Mouse (Mus musculus): Measurements from ENCODE around the gene Grb2. TPM values are rescaled to one million over a fixed set of nuclear protein-coding genes. Genes with fewer than 3 reads are reported as not detected.

The Grb2 gene
- polyA plus RNA-seq, 1 experiment from 2014 or later: 76.0 TPM

DNA sequence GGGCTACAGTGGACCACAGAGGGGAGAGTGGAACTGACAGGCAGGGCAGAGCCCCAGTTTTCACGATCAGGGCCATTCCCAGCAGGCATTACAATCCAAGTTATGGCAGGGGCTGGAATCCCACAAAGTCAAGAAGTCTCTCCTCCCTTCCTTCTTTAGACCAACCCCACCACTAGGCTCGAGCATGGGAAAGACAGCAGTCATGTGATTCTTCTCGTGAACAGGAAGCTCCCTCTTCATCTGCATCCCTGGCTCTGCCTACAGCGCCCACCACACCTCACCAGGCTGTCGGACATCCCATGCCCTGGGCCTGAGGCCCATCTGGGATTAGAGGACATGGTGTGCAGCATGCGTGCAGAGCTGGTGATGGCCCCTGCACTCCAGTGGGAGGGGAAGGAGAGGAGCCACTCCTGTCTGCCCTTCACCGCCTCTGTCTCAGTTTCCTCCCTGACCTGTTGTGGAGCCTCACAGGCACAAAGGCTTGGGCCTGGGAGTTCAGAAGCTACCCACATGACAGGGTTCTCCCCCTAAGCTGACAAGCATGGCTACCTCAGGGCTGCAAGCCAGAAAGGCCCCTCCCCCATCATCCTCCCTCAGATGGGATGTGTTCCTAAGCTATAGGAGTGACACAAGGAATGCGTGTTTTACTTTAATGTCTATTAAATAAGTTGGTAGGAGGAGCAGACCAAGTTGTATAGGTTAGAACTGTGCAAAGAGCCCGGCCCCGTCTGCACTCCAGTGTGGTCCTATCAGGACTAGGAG is 93.9 kb downstream of the Grb2 start:
- Histone ChIP-seq H3K27ac (replicated peaks) (no peak overlapping the region), H3K4me3 (no peak overlapping the region), H3K9me3 (no peaks in the 10 kb centered on the region), H3K36me3 (replicated peaks) (peaks cover 50% of the 10 kb centered on the region), H3K27me3 (replicated peaks; ENCODE audit: low read depth, poor library complexity, severe bottlenecking) (no peaks in the 10 kb centered on the region; the same call in 1 of the 2 replicates), H3K4me1 (peaks cover 25% of the 10 kb centered on the region)
- WGBS: 83% methylated on average over 10 of the region's 10 CpGs
- DNase-seq (ENCODE audit: low spot score): no peak

GRCm38 (mm10) chr11:115613138-115613945 is 95.1 kb downstream of the Grb2 start:
- H3K9me3 ChIP-seq: no peaks in the 10 kb centered on the region
- no peak for DNase-seq (ENCODE audit: low spot score)
- no peaks in the 10 kb centered on the region; the same call in 1 of the 2 replicates for H3K27me3 ChIP-seq (replicated peaks; ENCODE audit: low read depth, poor library complexity, severe bottlenecking)
- peak overlapping the region; percentile 86 for H3K27ac ChIP-seq (replicated peaks)
- peak overlapping the region; percentile 77 for H3K4me3 ChIP-seq
- under 1% methylated on average over 16 of the region's 16 CpGs for WGBS
- peaks cover 55% of the 10 kb centered on the region for H3K36me3 ChIP-seq (replicated peaks)
- peaks cover 25% of the 10 kb centered on the region for H3K4me1 ChIP-seq

DNA sequence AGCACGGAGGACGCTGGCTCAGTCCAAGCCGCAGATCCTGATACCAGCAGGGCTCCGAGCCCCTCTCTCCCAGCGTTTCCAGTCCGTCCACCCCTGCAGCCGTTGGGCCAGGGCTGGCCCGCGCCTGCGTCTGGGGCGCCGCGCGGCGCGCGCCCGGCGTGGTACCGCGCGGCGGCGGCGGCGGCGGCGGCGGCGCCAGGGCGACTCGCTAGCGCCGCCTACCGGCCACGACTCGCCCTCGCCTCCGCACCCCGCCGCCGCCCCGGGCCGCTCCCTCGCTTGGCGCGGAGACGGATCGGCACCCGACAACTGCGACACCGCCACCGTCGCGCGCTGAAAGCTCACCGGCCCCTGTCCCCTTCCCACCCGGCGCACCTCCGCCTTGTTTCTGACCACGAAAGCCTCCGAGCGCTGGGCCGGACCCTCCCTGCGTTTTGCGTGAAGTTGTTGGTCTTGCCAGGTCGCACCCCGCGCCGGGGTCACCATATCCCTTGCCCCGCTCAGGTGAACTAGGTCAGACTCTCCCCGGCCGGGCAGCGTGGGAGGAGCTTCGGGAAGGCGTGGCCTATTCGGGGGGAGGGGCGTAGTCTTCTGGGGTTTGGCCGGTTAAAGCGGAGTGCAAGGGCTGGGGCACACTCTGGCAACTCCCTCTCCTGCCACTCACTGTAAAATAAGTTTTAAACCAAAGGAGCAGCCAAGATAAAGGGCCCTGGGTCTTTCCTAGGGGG is 95.8 kb downstream of the Grb2 start, which contains the start of gene Mif4gd:
TSS of gene Mif4gd (minus strand) at position 560 of the 728 bp plus-strand sequence.
- Histone ChIP-seq H3K9me3 (no peaks in the 10 kb centered on the region), H3K36me3 (replicated peaks) (peaks cover 58% of the 10 kb centered on the region), H3K27ac (replicated peaks) (peak within 1 kb of the TSS; percentile 86), H3K4me3 (peak within 1 kb of the TSS; percentile 77), H3K4me1 (peaks cover 25% of the 10 kb centered on the region), H3K27me3 (replicated peaks; ENCODE audit: low read depth, poor library complexity, severe bottlenecking) (no peaks in the 10 kb centered on the region; the same call in 1 of the 2 replicates)
- under 1% methylated on average over 79 of the region's 80 CpGs for WGBS
- peak; percentile 92 for DNase-seq (ENCODE audit: low spot score)

DNA sequence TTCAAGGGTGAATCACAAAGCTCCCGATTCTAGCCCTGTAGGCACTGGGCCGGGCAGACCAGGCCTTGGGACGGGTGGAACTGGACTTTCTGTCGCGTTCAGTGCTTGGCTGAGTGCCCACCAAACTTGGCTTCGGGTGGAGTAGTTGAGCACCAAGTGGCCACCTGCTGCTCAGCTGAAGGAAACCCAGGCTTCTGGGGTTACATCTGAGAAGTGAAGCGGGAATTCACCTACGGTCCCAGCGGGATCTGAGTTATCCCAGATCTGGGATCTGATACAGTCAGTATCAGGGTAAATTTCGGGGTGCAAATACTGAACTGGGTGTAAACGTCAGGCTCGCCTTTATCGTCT is 96.4 kb downstream of the Grb2 start:
- Histone ChIP-seq H3K9me3 (no peaks in the 10 kb centered on the region), H3K4me3 (peak overlapping the region; percentile 77), H3K27ac (replicated peaks) (peak overlapping the region; percentile 86), H3K36me3 (replicated peaks) (peaks cover 58% of the 10 kb centered on the region), H3K4me1 (peaks cover 25% of the 10 kb centered on the region), H3K27me3 (replicated peaks; ENCODE audit: low read depth, poor library complexity, severe bottlenecking) (no peaks in the 10 kb centered on the region; the same call in 1 of the 2 replicates)
- 2% methylated on average over 13 of the region's 13 CpGs for WGBS
- DNase-seq (ENCODE audit: low spot score): no peak

DNA sequence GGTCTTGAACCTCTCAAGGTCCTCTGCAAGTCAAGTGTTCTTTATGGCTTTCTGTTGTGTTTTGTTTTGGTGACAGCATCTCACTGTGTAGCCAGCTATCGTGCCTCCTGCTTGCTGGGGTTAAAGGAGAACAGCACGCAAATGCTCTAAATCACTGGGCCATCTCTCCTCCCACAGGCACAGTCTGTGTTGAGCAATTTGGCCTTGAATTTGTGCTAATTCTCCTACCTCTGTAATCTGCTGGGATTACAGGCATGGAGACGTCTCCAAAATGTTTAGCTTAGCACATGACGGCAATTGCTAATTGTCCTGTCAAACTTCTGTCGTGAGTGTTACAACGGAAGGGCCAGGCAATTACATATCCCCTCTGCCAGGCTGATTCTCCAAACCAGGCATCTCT is 97.2 kb downstream of the Grb2 start:
- no peak for DNase-seq (ENCODE audit: low spot score)
- Histone ChIP-seq H3K27ac (replicated peaks) (no peak overlapping the region), H3K4me1 (peaks cover 25% of the 10 kb centered on the region), H3K9me3 (no peaks in the 10 kb centered on the region), H3K36me3 (replicated peaks) (peaks cover 61% of the 10 kb centered on the region), H3K27me3 (replicated peaks; ENCODE audit: low read depth, poor library complexity, severe bottlenecking) (no peaks in the 10 kb centered on the region; the same call in 1 of the 2 replicates), H3K4me3 (peak overlapping the region; percentile 77)
- 74% methylated on average over 6 of the region's 6 CpGs for WGBS

- 69% methylated on average over 3 of the region's 3 CpGs for WGBS
- no peak for DNase-seq (ENCODE audit: low spot score)
- Histone ChIP-seq H3K27me3 (replicated peaks; ENCODE audit: low read depth, poor library complexity, severe bottlenecking) (no peaks in the 10 kb centered on the region; the same call in 1 of the 2 replicates), H3K9me3 (no peaks in the 10 kb centered on the region), H3K4me3 (no peak overlapping the region), H3K27ac (replicated peaks) (no peak overlapping the region), H3K4me1 (peaks cover 33% of the 10 kb centered on the region), H3K36me3 (replicated peaks) (peaks cover 58% of the 10 kb centered on the region)
Observed at GRCm38 (mm10) chr11:115609576-115609975, 98.8 kb downstream of the Grb2 start.

DNA sequence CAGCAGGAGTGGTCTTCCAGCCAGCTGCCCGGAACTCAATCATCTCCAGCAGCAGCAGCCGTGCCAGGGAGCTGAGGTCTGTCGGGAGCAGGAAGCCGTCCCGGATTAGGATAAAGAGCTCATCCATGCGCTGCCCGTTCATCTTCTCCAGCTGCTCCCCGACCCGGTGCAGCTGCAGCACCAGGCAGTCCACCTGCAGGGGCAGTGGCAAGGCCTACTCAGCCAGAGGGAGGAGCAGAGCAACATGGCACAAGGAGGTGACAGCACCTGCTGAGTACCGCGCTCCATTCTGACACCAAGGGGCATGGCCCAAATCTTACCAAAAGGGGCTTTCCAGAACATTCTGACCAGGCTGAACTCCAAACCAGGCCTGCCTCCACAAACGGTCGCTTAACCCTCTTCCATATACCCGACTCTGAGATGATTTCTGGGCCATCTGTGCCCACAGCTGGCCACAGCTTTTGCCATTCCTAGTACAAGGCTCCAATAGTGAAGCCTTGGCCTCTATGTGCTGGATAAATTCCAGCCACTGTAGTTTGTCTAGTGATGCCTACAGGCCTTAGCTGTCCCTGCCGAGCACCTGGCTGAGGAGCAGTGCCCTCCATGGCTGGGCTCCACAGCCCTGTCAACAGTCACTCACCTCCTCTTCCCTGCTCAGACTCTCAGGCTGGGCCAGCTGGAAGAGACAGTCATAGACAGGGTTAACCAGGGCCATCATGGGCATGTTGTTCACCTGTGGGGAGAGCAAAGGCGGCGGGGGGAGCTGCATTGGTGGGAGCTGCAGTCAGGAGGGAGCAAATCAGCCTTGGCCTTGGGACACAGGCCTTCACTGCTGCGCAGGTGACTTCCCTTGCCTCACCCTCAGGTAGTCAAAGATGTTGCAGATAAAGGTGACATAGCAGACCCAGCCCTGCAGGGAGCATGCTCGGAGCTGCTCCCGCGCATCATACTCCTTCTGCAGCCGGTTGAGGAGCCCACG is 99.7 kb downstream of the Grb2 start:
- WGBS: 86% methylated on average over 23 of the region's 23 CpGs
- Histone ChIP-seq H3K4me1 (peaks cover 33% of the 10 kb centered on the region), H3K27me3 (replicated peaks; ENCODE audit: low read depth, poor library complexity, severe bottlenecking) (no peaks in the 10 kb centered on the region; the same call in 1 of the 2 replicates), H3K9me3 (no peaks in the 10 kb centered on the region), H3K27ac (replicated peaks) (no peak overlapping the region), H3K4me3 (no peak overlapping the region), H3K36me3 (replicated peaks) (peaks cover 52% of the 10 kb centered on the region)
- no peak for DNase-seq (ENCODE audit: low spot score)

DNA sequence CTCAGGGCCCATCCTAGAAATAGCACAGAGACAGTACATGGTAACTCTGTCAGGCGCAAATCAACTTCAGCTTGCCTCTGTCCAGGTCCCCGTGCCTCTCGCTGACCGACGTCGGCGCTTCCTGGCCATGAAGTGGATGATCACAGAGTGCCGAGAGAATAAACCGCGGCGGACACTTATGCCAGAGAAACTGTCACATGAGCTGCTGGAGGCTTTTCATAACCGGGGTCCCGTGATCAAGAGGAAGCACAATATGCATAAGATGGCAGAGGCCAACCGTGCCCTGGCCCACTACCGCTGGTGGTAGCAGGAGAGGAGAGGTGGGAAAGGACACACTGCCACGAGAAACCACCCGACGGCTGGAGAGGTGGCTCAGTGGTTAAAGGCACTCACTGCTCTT is 101.7 kb downstream of the Grb2 start:
- peak overlapping the region; percentile 9; the same call in 1 of the 2 replicates for H3K4me3 ChIP-seq
- peaks cover 30% of the 10 kb centered on the region for H3K4me1 ChIP-seq
- H3K36me3 ChIP-seq (replicated peaks): peaks cover 58% of the 10 kb centered on the region
- H3K27ac ChIP-seq (replicated peaks): no peak overlapping the region
- WGBS: 96% methylated on average over 18 of the region's 18 CpGs
- no peaks in the 10 kb centered on the region for H3K9me3 ChIP-seq
- H3K27me3 ChIP-seq (replicated peaks; ENCODE audit: low read depth, poor library complexity, severe bottlenecking): no peaks in the 10 kb centered on the region; the same call in 1 of the 2 replicates
- no peak for DNase-seq (ENCODE audit: low spot score)

GRCm38 (mm10) chr11:115604304-115604696 is 104.1 kb downstream of the Grb2 start:
- DNase-seq (ENCODE audit: low spot score): no peak
- Histone ChIP-seq H3K27ac (replicated peaks) (peak overlapping the region; percentile 98), H3K27me3 (replicated peaks; ENCODE audit: low read depth, poor library complexity, severe bottlenecking) (no peaks in the 10 kb centered on the region), H3K4me1 (peaks cover 25% of the 10 kb centered on the region), H3K36me3 (replicated peaks) (peaks cover 64% of the 10 kb centered on the region), H3K4me3 (peak overlapping the region; percentile 72), H3K9me3 (no peaks in the 10 kb centered on the region)
- under 1% methylated on average over 26 of the region's 26 CpGs for WGBS

DNA sequence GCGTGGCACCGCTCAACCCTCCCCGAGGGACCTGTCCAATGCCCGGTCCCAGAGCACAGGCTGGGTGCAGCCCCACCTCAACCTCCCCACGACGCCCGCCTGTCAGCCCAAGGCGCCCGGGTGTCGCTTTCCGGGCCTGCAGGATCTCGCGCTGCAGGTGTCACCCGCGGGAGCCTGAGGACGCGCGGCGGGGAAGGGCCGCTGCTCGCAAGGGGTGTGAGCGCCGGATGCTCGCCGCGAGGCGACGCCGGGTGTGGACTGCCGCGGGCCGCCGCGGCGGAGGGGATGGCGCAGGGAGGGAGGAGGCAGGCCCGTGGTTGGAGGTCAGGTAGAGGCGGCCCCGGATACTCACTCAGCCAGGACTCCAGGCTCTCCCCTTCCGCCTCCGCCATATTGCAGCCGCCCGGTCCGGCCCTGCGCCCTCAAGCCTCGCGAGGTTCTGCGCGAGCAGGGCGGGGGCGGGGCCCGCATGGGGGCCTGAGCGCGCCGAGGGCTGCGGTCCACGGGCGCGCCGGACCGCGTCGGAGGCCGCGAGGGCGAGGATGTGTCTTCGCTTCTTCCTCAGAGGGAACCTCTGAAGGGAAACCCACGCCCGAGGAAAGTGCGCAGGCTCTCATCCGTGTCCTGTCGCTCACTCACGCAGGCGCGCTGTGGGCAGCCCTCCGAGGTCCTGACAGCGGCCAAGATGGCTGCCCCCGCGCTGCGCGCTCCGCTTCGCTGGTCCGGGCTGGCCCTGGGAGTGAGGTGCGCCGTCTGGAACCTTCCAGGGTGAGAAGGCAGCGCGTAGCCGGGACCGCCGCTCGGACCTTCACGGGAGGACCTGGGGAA is 104.7 kb downstream of the Grb2 start, which contains the start of the genes Mrps7 and Gga3:
TSS of gene Mrps7 (plus strand) at position 450 of the 828 bp plus-strand sequence.
TSS of gene Gga3 (minus strand) at position 576 of the 828 bp plus-strand sequence.
- under 1% methylated on average over 93 of the region's 93 CpGs for WGBS
- peaks cover 60% of the 10 kb centered on the region for H3K36me3 ChIP-seq (replicated peaks)

GRCm38 (mm10) chr11:115603128-115603475 is 105.3 kb downstream of the Grb2 start:
- DNase-seq (ENCODE audit: low spot score): no peak
- no peaks in the 10 kb centered on the region for H3K9me3 ChIP-seq
- peak overlapping the region; percentile 72 for H3K4me3 ChIP-seq
- 7% methylated on average over 15 of the region's 15 CpGs for WGBS
- peaks cover 60% of the 10 kb centered on the region for H3K36me3 ChIP-seq (replicated peaks)
- no peaks in the 10 kb centered on the region for H3K27me3 ChIP-seq (replicated peaks; ENCODE audit: low read depth, poor library complexity, severe bottlenecking)
- peak overlapping the region; percentile 98 for H3K27ac ChIP-seq (replicated peaks)
- H3K4me1 ChIP-seq: peaks cover 25% of the 10 kb centered on the region

More for the DNA sequence above, 104.7 kb downstream of the Grb2 start, which contains the start of the genes Mrps7 and Gga3:
- H3K4me1 ChIP-seq: peaks cover 25% of the 10 kb centered on the region
- peak within 1 kb of the TSS; percentile 72 for H3K4me3 ChIP-seq
- peak; percentile 93 for DNase-seq (ENCODE audit: low spot score)
- no peaks in the 10 kb centered on the region for H3K27me3 ChIP-seq (replicated peaks; ENCODE audit: low read depth, poor library complexity, severe bottlenecking)
- H3K9me3 ChIP-seq: no peaks in the 10 kb centered on the region
- H3K27ac ChIP-seq (replicated peaks): peak within 1 kb of the TSS; percentile 98

Data from embryonic facial prominence, embryonic 10.5 days (tissue).